Mouse (Mus musculus): Measurements from ENCODE around the gene Manba. TPM values are rescaled to one million over a fixed set of nuclear protein-coding genes. Genes with fewer than 3 reads are reported as not detected.

Manba gene
- total and polyA plus RNA-seq, 2 experiments from 2014 or later: 20.6 to 36.0 TPM

- Histone ChIP-seq H3K4me3 (ENCODE audit: low read depth, low read length) (no peak overlapping the region), H3K9ac (replicated peaks; ENCODE audit: low read depth, low read length) (no peak overlapping the region), H3K36me3 (replicated peaks; ENCODE audit: control insufficient read depth, insufficient read depth, low read length) (no peaks in the 10 kb centered on the region), H3K4me1 (ENCODE audit: control insufficient read depth, insufficient read depth) (peaks cover 20% of the 10 kb centered on the region), H3K4me2 (ENCODE audit: low read depth, low read length) (no peak overlapping the region), H3K27ac (ENCODE audit: low read depth) (no peak overlapping the region), H3K27me3 (ENCODE audit: control insufficient read depth, insufficient read depth, low read length) (no peaks in the 10 kb centered on the region), H3K9me3 (replicated peaks; ENCODE audit: control insufficient read depth, low read length) (no peaks in the 10 kb centered on the region)
- 25% methylated on average over 5 of the region's 5 CpGs for WGBS
- ATAC-seq (ENCODE audit: insufficient read depth, low read depth) (no peak), DNase-seq (ENCODE audit: low spot score) (no peak)
- TF ChIP-seq EP300 (IDR thresholded peaks at IDR 0.05; ENCODE audit: low read depth) (no peak), CTCF (IDR thresholded peaks at IDR 0.05; ENCODE audit: low read depth) (no peak)
Observed at GRCm38 (mm10) chr3:135498891-135499290, 13.5 kb downstream of the Manba start.

DNA sequence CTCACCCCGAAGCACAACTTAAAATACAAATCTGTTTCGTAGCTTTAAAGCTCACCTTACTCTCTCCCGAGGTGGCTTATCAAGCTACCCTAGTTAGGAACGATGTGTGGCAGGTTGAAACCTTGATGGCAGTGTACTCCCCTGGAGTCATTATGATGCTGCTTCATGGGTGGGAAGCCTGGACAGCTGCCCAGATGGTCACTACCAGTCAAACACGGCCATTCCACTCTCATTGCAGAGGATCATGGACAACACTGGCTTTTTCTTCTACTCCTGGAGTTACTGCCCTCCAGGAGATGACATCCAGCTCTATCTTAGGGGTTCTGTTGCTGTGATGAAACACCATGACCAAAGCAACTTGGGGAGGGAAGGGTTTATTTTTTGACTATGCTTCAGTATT, 17.7 kb downstream of the Manba start:
- H3K9me3 ChIP-seq (replicated peaks; ENCODE audit: control insufficient read depth, low read length): no peaks in the 10 kb centered on the region
- ATAC-seq (ENCODE audit: insufficient read depth, low read depth): no peak
- H3K36me3 ChIP-seq (replicated peaks; ENCODE audit: control insufficient read depth, insufficient read depth, low read length): no peaks in the 10 kb centered on the region
- H3K4me3 ChIP-seq (ENCODE audit: low read depth, low read length): no peak overlapping the region
- TF ChIP-seq EP300 (IDR thresholded peaks at IDR 0.05; ENCODE audit: low read depth): no peak
- no peak for TF ChIP-seq CTCF (IDR thresholded peaks at IDR 0.05; ENCODE audit: low read depth)
- H3K27me3 ChIP-seq (ENCODE audit: control insufficient read depth, insufficient read depth, low read length): no peaks in the 10 kb centered on the region
- peak overlapping the region; percentile 35 for H3K4me2 ChIP-seq (ENCODE audit: low read depth, low read length)
- 38% methylated on average over 5 of the region's 5 CpGs for WGBS
- peak; percentile 14 for DNase-seq (ENCODE audit: low spot score)
- peak overlapping the region; percentile 81 for H3K27ac ChIP-seq (ENCODE audit: low read depth)
- peaks cover 20% of the 10 kb centered on the region for H3K4me1 ChIP-seq (ENCODE audit: control insufficient read depth, insufficient read depth)
- 0 out of 2 replicates have a peak overlapping the region, but pooled peaks have one; percentile 18 for H3K9ac ChIP-seq (replicated peaks; ENCODE audit: low read depth, low read length)

GRCm38 (mm10) chr3:135505369-135505909, 20.0 kb downstream of the Manba start:
- Histone ChIP-seq H3K27ac (ENCODE audit: low read depth) (no peak overlapping the region), H3K4me3 (ENCODE audit: low read depth, low read length) (no peak overlapping the region), H3K36me3 (replicated peaks; ENCODE audit: control insufficient read depth, insufficient read depth, low read length) (no peaks in the 10 kb centered on the region), H3K4me2 (ENCODE audit: low read depth, low read length) (no peak overlapping the region), H3K4me1 (ENCODE audit: control insufficient read depth, insufficient read depth) (peaks cover 20% of the 10 kb centered on the region), H3K27me3 (ENCODE audit: control insufficient read depth, insufficient read depth, low read length) (no peaks in the 10 kb centered on the region), H3K9me3 (replicated peaks; ENCODE audit: control insufficient read depth, low read length) (no peaks in the 10 kb centered on the region), H3K9ac (replicated peaks; ENCODE audit: low read depth, low read length) (no peak overlapping the region)
- DNase-seq (ENCODE audit: low spot score): no peak
- peak; percentile 72 for TF ChIP-seq CTCF (IDR thresholded peaks at IDR 0.05; ENCODE audit: low read depth)
- no peak for TF ChIP-seq EP300 (IDR thresholded peaks at IDR 0.05; ENCODE audit: low read depth)
- ATAC-seq (ENCODE audit: insufficient read depth, low read depth): no peak
- 65% methylated on average over 10 of the region's 10 CpGs for WGBS

DNA sequence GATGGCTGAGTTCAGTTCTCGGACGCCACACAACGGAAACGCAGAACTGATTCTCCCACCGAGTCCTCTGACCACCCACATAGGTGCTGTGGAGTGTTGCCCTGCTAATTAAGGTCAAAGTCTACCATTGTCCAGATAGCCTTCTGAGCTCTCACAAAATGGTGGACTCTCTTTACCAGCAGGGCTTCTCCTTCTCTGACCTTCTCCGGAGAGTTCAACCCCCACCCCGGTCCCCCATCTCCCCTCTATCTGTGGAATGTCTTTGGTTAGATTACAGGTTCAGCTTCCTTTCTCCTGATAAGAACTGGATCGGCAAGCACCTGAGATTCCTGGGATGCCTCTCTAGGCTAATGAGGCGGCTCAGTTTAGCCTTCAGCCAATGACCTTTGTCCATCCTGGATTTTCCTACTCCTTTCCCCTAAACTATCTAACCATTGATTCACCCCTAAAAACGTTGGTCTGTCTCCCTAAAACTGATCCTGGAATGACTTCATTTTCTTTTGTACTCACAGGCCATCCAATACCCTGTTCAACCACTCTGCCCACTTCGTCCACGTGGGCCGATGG, 20.6 kb downstream of the Manba start:
- Histone ChIP-seq H3K27ac (ENCODE audit: low read depth) (no peak overlapping the region), H3K4me3 (ENCODE audit: low read depth, low read length) (no peak overlapping the region), H3K9me3 (replicated peaks; ENCODE audit: control insufficient read depth, low read length) (no peaks in the 10 kb centered on the region), H3K9ac (replicated peaks; ENCODE audit: low read depth, low read length) (no peak overlapping the region), H3K4me1 (ENCODE audit: control insufficient read depth, insufficient read depth) (peaks cover 21% of the 10 kb centered on the region), H3K4me2 (ENCODE audit: low read depth, low read length) (no peak overlapping the region), H3K36me3 (replicated peaks; ENCODE audit: control insufficient read depth, insufficient read depth, low read length) (0 out of 2 replicates have a peak, but pooled peaks cover 1% of the 10 kb centered on the region), H3K27me3 (ENCODE audit: control insufficient read depth, insufficient read depth, low read length) (no peaks in the 10 kb centered on the region)
- WGBS: 80% methylated on average over 13 of the region's 13 CpGs
- ATAC-seq (ENCODE audit: insufficient read depth, low read depth) (no peak), DNase-seq (ENCODE audit: low spot score) (no peak)
- TF ChIP-seq EP300 (IDR thresholded peaks at IDR 0.05; ENCODE audit: low read depth) (no peak), CTCF (IDR thresholded peaks at IDR 0.05; ENCODE audit: low read depth) (no peak)

GRCm38 (mm10) chr3:135507506-135507905, 22.1 kb downstream of the Manba start:
- WGBS: 87% methylated on average over 7 of the region's 7 CpGs
- Histone ChIP-seq H3K4me3 (ENCODE audit: low read depth, low read length) (no peak overlapping the region), H3K9me3 (replicated peaks; ENCODE audit: control insufficient read depth, low read length) (no peaks in the 10 kb centered on the region), H3K27me3 (ENCODE audit: control insufficient read depth, insufficient read depth, low read length) (no peaks in the 10 kb centered on the region), H3K4me2 (ENCODE audit: low read depth, low read length) (no peak overlapping the region), H3K4me1 (ENCODE audit: control insufficient read depth, insufficient read depth) (peaks cover 18% of the 10 kb centered on the region), H3K9ac (replicated peaks; ENCODE audit: low read depth, low read length) (no peak overlapping the region), H3K27ac (ENCODE audit: low read depth) (no peak overlapping the region), H3K36me3 (replicated peaks; ENCODE audit: control insufficient read depth, insufficient read depth, low read length) (0 out of 2 replicates have a peak, but pooled peaks cover 3% of the 10 kb centered on the region)
- TF ChIP-seq CTCF (IDR thresholded peaks at IDR 0.05; ENCODE audit: low read depth) (no peak), EP300 (IDR thresholded peaks at IDR 0.05; ENCODE audit: low read depth) (no peak)
- ATAC-seq (ENCODE audit: insufficient read depth, low read depth) (no peak), DNase-seq (ENCODE audit: low spot score) (no peak)

- Histone ChIP-seq H3K4me1 (ENCODE audit: control insufficient read depth, insufficient read depth) (peaks cover 12% of the 10 kb centered on the region), H3K4me2 (ENCODE audit: low read depth, low read length) (no peak overlapping the region), H3K27ac (ENCODE audit: low read depth) (no peak overlapping the region), H3K4me3 (ENCODE audit: low read depth, low read length) (no peak overlapping the region), H3K9ac (replicated peaks; ENCODE audit: low read depth, low read length) (no peak overlapping the region), H3K36me3 (replicated peaks; ENCODE audit: control insufficient read depth, insufficient read depth, low read length) (peaks cover 3% of the 10 kb centered on the region; the same call in 1 of the 2 replicates), H3K9me3 (replicated peaks; ENCODE audit: control insufficient read depth, low read length) (no peaks in the 10 kb centered on the region), H3K27me3 (ENCODE audit: control insufficient read depth, insufficient read depth, low read length) (no peaks in the 10 kb centered on the region)
- no peak for DNase-seq (ENCODE audit: low spot score)
- WGBS: 78% methylated on average over 1 of the region's 1 CpGs
- ATAC-seq (ENCODE audit: insufficient read depth, low read depth): no peak
- TF ChIP-seq CTCF (IDR thresholded peaks at IDR 0.05; ENCODE audit: low read depth) (no peak), EP300 (IDR thresholded peaks at IDR 0.05; ENCODE audit: low read depth) (no peak)
Observed at GRCm38 (mm10) chr3:135508191-135508590, 22.8 kb downstream of the Manba start.

Data from heart, postnatal 0 days (tissue).